Mouse (Mus musculus) cerebellum, adult (tissue): Measurements from ENCODE around the gene Gm20855.
"Not testable (repeated sequence)": the region's sequence is repeated elsewhere in the genome, so short reads cannot be mapped to it uniquely, and the experiment has no call there.

Source experiments
- ATAC-seq: cut with Nextera tagmentation; 2 replicates; pipeline ENCODE4 v1.9.2; 2017; ENCODE audit warnings: mild to moderate bottlenecking, moderate library complexity, mixed read lengths; ENCODE audit not compliant: insufficient number of reproducible peaks, low FRiP score, low TSS enrichment

Gm20855 gene

DNA sequence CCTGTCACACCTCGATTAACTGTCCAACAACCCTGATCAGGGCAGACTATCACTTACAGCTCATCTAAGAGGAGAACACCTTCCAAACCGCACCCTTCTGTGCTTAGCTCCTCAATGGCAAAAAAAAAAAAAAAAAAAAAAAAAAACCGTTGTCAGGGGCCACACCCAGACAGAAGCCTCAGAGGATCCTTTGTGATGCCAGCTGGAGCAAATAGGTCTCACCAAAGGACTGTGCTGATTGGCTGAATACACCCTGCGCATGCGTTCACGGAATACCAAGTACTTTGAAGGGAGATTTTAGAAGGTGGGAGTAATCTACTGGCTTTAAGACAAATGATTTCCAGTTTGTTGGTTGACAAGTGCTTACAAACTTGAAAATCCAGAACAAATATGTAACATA, at the start of gene Gm20855:
Gene Gm20855 (minus strand): TSS at position 101 of the 400 bp plus-strand sequence.
- ATAC-seq, result not testable (repeated sequence)
